Mouse (Mus musculus) G1E (cell line): ENCODE data around the gene Nfkb1.

Experiments used
- CTCF ChIP-seq: IDR thresholded peaks from 2 replicates; pipeline ENCODE4 v1.5.1; 2012; ENCODE audit warnings: low read depth, low read length, inconsistent platforms, mixed read lengths
- GATA1 ChIP-seq: IDR thresholded peaks from 2 replicates; pipeline ENCODE4 v1.6.1; 2012; ENCODE audit warnings: borderline replicate concordance, low read length, inconsistent platforms, mixed read lengths
- GATA2 ChIP-seq: IDR thresholded peaks from 2 replicates; pipeline ENCODE4 v1.6.1; 2012; ENCODE audit warnings: low read depth, low read length, inconsistent platforms, borderline replicate concordance
- POLR2AphosphoS5 ChIP-seq: IDR thresholded peaks from 2 replicates; pipeline ENCODE4 v1.6.1; 2012; ENCODE audit warnings: low read depth, low read length, inconsistent platforms; ENCODE audit not compliant: insufficient replicate concordance

DNA sequence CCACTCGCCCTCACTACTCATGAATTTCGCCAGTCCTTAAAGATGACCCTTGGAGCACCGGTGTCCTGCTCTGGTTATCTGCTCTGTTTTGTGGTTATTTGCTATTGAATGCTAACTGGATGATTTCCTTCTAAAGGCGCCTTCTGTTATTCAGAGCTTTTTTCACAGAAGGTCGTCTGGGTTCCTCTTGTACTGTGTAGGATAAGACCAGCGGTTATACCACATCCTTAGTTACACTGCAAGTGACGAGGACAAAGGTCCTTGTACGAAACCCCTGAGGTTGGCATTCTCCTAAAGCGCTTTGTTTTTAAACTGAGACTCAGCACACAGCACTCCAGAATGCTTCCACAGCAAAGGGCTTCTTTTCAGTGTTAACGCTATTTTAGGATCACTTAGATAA lies 88.6 kb downstream of the Nfkb1 start:
- no peak for TF ChIP-seq CTCF
- TF ChIP-seq POLR2AphosphoS5: no peak
- no peak for TF ChIP-seq GATA1
- TF ChIP-seq GATA2: no peak
